Mouse (Mus musculus) intestine, embryonic 16.5 days (tissue): ENCODE data around the gene 1700024G13Rik. TPM values are rescaled to one million over a fixed set of nuclear protein-coding genes. Genes with fewer than 3 reads are reported as not detected.

Experiments
- ATAC-seq: fragments of 200-750 bp; cut with Nextera tagmentation; 2 replicates; pipeline ENCODE4 v1.8.0; 2017; ENCODE audit warnings: moderate TSS enrichment, moderate library complexity
- H3K27ac ChIP-seq: fragments of 300-500 bp; sonication (generic); 2 replicates; pipeline ENCODE4 v1.5.1; 2014; ENCODE audit warnings: mild to moderate bottlenecking, low read length
- H3K27me3 ChIP-seq: fragments of 300-500 bp; sonication (generic); replicated peaks from 2 replicates; pipeline ENCODE4 v1.6.1; 2014; ENCODE audit warnings: low read length, control low read depth, mixed read lengths; ENCODE audit not compliant: control insufficient read depth, insufficient read depth
- H3K36me3 ChIP-seq: fragments of 300-500 bp; sonication (generic); 2 replicates; pipeline ENCODE4 v1.6.1; 2014; ENCODE audit warnings: low read length, control low read depth; ENCODE audit not compliant: control insufficient read depth, insufficient read depth
- H3K4me1 ChIP-seq: fragments of 300-500 bp; sonication (generic); 2 replicates; pipeline ENCODE4 v1.6.1; 2014; ENCODE audit warnings: low read length, control low read depth, mixed read lengths; ENCODE audit not compliant: control insufficient read depth, insufficient read depth
- H3K4me2 ChIP-seq: fragments of 300-500 bp; sonication (generic); 2 replicates; pipeline ENCODE4 v1.6.1; 2014; ENCODE audit warnings: low read depth, low read length, control low read depth
- H3K4me3 ChIP-seq: fragments of 300-500 bp; sonication (generic); 2 replicates; pipeline ENCODE4 v1.5.1; 2014; ENCODE audit warnings: mild to moderate bottlenecking, low read length
- H3K9ac ChIP-seq: fragments of 300-500 bp; sonication (generic); 2 replicates; pipeline ENCODE4 v1.6.1; 2014; ENCODE audit warnings: low read depth, low read length
- H3K9me3 ChIP-seq: fragments of 300-500 bp; sonication (generic); 2 replicates; pipeline ENCODE4 v1.6.1; 2016; ENCODE audit warnings: low read length, control low read depth; ENCODE audit not compliant: control insufficient read depth
- WGBS: fragments of 180-500 bp; shearing (Covaris S2); extraction: QIAGEN DNeasy Blood & Tissue Kit; methylation state at CpG from one replicate; pipeline ENCODE4 v1.1.7; 2014; 5-methylcytosine and 5-hydroxymethylcytosine counted together
- polyA plus RNA-seq: library from polyadenylated mRNA; unstranded; fragments of >200 nt; fragmentation: Nextera tagmentation; extraction: Ambion mirVana; gene quantifications from 2 replicates; pipeline ENCODE4 v1.2.1, GENCODE M21; 2015

The 1700024G13Rik gene
- polyA plus RNA-seq, 1 experiment from 2014 or later: not detected

DNA sequence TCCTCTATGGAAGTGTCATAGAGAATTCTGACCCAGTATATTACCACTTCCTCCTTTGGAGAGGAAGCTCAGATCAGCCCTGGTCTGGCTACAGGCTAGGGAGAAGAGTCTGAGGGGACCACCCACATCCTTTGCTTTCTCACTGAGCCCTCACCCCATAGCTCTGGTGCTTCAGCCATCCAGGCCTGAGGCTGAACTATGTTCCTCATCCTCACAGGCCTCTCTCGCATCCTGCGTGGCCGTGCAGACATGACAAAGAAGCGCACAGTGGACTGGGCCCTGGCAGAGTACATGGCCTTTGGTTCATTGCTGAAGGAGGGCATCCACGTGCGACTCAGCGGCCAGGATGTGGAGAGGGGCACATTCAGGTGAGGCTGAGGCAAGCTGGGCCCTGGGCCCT, 46.4 kb downstream of the 1700024G13Rik start:
- WGBS: 89% methylated on average over 7 of the region's 7 CpGs
- Histone ChIP-seq H3K36me3 (no peaks in the 10 kb centered on the region; the same call in 1 of the 2 replicates), H3K9ac (no peak overlapping the region), H3K4me1 (no peaks in the 10 kb centered on the region), H3K9me3 (no peaks in the 10 kb centered on the region), H3K27ac (no peak overlapping the region), H3K4me3 (no peak overlapping the region), H3K4me2 (no peak overlapping the region), H3K27me3 (no peaks in the 10 kb centered on the region)
- no peak for ATAC-seq

DNA sequence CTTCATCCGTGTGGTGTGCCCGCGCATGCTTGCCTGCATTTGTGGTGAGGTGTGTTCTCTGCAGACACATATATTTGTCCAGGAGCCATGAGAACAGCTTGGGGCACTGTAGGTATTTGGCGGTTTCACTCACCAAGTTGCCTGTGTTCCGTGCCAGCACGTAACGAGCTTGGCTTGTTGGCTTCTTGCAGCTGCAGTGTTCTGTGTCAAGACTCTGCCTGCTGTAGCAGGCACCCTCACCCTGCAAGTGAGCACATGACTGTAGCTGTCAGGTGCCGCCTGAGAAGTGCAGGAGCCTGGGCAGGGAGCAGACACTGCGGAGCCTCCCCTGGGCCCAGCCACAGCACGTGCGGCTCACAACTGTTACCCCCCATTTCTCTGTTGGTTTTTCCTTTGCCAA, 51.6 kb downstream of the 1700024G13Rik start:
- 84% methylated on average over 11 of the region's 11 CpGs for WGBS
- Histone ChIP-seq H3K9me3 (no peaks in the 10 kb centered on the region), H3K36me3 (no peaks in the 10 kb centered on the region; the same call in none of the 2 replicates), H3K4me2 (no peak overlapping the region), H3K4me3 (no peak overlapping the region), H3K27ac (no peak overlapping the region), H3K4me1 (no peaks in the 10 kb centered on the region), H3K9ac (no peak overlapping the region), H3K27me3 (no peaks in the 10 kb centered on the region)
- ATAC-seq: no peak

GRCm38 (mm10) chr14:32336021-32336420, 52.2 kb downstream of the 1700024G13Rik start:
- H3K36me3 ChIP-seq: no peaks in the 10 kb centered on the region; the same call in none of the 2 replicates
- no peaks in the 10 kb centered on the region for H3K27me3 ChIP-seq
- H3K4me1 ChIP-seq: no peaks in the 10 kb centered on the region
- H3K9ac ChIP-seq: no peak overlapping the region
- H3K9me3 ChIP-seq: no peaks in the 10 kb centered on the region
- ATAC-seq: no peak
- no peak overlapping the region for H3K4me2 ChIP-seq
- H3K27ac ChIP-seq: no peak overlapping the region
- no peak overlapping the region for H3K4me3 ChIP-seq
- 86% methylated on average over 6 of the region's 6 CpGs for WGBS

- H3K4me1 ChIP-seq: no peaks in the 10 kb centered on the region
- 86% methylated on average over 20 of the region's 20 CpGs for WGBS
- H3K4me3 ChIP-seq: no peak overlapping the region
- no peaks in the 10 kb centered on the region for H3K9me3 ChIP-seq
- H3K4me2 ChIP-seq: no peak overlapping the region
- no peak overlapping the region for H3K9ac ChIP-seq
- H3K27me3 ChIP-seq: no peaks in the 10 kb centered on the region
- no peaks in the 10 kb centered on the region; the same call in none of the 2 replicates for H3K36me3 ChIP-seq
- H3K27ac ChIP-seq: no peak overlapping the region
- ATAC-seq: no peak
These were observed 55.4 kb downstream of the 1700024G13Rik start for GRCm38 (mm10) chr14:32332515-32333445.

DNA sequence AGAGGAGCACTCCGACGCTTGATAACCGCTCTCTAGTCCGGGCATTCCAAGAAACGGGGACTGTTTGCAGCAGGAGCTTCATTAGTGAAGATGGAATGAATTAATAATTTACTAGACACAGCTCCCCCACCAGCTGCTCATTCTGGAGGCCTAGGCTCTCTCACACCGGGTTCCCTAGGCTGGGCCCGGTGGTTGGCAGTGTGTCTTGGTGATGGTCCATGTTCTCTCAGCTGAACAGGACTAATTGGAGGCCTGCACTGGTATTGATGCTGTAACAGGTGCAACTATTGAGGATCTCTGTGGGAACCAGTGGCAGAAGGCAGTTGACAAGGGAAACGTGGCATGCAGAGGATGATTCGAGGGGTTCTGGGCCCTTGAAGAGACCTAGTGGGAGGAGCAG, 60.8 kb downstream of the 1700024G13Rik start:
- no peaks in the 10 kb centered on the region for H3K4me1 ChIP-seq
- 77% methylated on average over 9 of the region's 9 CpGs for WGBS
- H3K9me3 ChIP-seq: no peaks in the 10 kb centered on the region

More for the DNA sequence above, 60.8 kb downstream of the 1700024G13Rik start:
- H3K27me3 ChIP-seq: no peaks in the 10 kb centered on the region
- H3K27ac ChIP-seq: no peak overlapping the region
- ATAC-seq: no peak
- no peak overlapping the region for H3K4me2 ChIP-seq
- no peak overlapping the region for H3K4me3 ChIP-seq
- H3K36me3 ChIP-seq: no peaks in the 10 kb centered on the region
- H3K9ac ChIP-seq: no peak overlapping the region

Other genes with a start within 250 kb of the 1700024G13Rik start
- gene Msmb, start 246.4 kb downstream of the 1700024G13Rik start, polyA plus RNA-seq: not detected in 2 replicates
- 208 and 249 TPM in 2 replicates for gene Ncoa4, start 228.5 kb downstream of the 1700024G13Rik start, polyA plus RNA-seq
- 312 and 350 TPM in 2 replicates for gene Timm23, start 186.5 kb downstream of the 1700024G13Rik start, polyA plus RNA-seq
- gene Parg, start 186.4 kb downstream of the 1700024G13Rik start, polyA plus RNA-seq: 24.7 and 28.2 TPM in 2 replicates
- 20.7 and 24.2 TPM in 2 replicates for gene Ogdhl, start 66.4 kb downstream of the 1700024G13Rik start, polyA plus RNA-seq
- gene Slc18a3, start 76.5 kb upstream of the 1700024G13Rik start, polyA plus RNA-seq: 7.5 and 8.6 TPM in 2 replicates
- 1.4 and 1.5 TPM in 2 replicates for gene Chat, start 77.6 kb upstream of the 1700024G13Rik start, polyA plus RNA-seq
- 11.7 and 13.9 TPM in 2 replicates for gene Ercc6, start 125.1 kb upstream of the 1700024G13Rik start, polyA plus RNA-seq
- gene Prrxl1, start 211.0 kb upstream of the 1700024G13Rik start, polyA plus RNA-seq: 0.47 and 0.84 TPM in 2 replicates